Mouse (Mus musculus) embryonic facial prominence, embryonic 15.5 days (tissue): Measurements from ENCODE around the gene Myo1d. TPM values are rescaled to one million over a fixed set of nuclear protein-coding genes. Genes with fewer than 3 reads are reported as not detected.
A peak's percentile ranks its signal among the peaks of the same experiment; 100 is the strongest.

Source experiments
- ATAC-seq: fragments of 200-750 bp; cut with Nextera tagmentation; 2 replicates; pipeline ENCODE4 v1.8.0; 2017; ENCODE audit warnings: low read depth, moderate TSS enrichment; ENCODE audit not compliant: insufficient number of reproducible peaks, low FRiP score, low TSS enrichment
- H3K27ac ChIP-seq: fragments of 300-500 bp; sonication (generic); replicated peaks from 2 replicates; pipeline ENCODE4 v1.5.1; 2015; ENCODE audit warnings: mild to moderate bottlenecking, inconsistent platforms
- H3K27me3 ChIP-seq: fragments of 300-500 bp; sonication (generic); 2 replicates; pipeline ENCODE4 v1.6.1; 2015; ENCODE audit warnings: inconsistent platforms
- H3K36me3 ChIP-seq: fragments of 300-500 bp; sonication (generic); 2 replicates; pipeline ENCODE4 v1.6.1; 2015; ENCODE audit warnings: mild to moderate bottlenecking, inconsistent platforms
- H3K4me1 ChIP-seq: fragments of 300-500 bp; sonication (generic); 2 replicates; pipeline ENCODE4 v1.6.1; 2015; ENCODE audit warnings: inconsistent platforms
- H3K4me2 ChIP-seq: fragments of 300-500 bp; sonication (generic); replicated peaks from 2 replicates; pipeline ENCODE4 v1.6.1; 2015; ENCODE audit warnings: mild to moderate bottlenecking, inconsistent platforms
- H3K4me3 ChIP-seq: fragments of 300-500 bp; sonication (generic); replicated peaks from 2 replicates; pipeline ENCODE4 v1.5.1; 2015; ENCODE audit warnings: mild to moderate bottlenecking, inconsistent platforms
- H3K9ac ChIP-seq: fragments of 300-500 bp; sonication (generic); 2 replicates; pipeline ENCODE4 v1.6.1; 2015; ENCODE audit warnings: inconsistent platforms
- H3K9me3 ChIP-seq: fragments of 300-500 bp; sonication (generic); replicated peaks from 2 replicates; pipeline ENCODE4 v1.6.1; 2016; ENCODE audit warnings: inconsistent platforms
- WGBS: fragments of 180-500 bp; shearing (Covaris S2); methylation state at CpG from one replicate; pipeline ENCODE4 v1.1.7; 2015; 5-methylcytosine and 5-hydroxymethylcytosine counted together
- polyA plus RNA-seq: library from polyadenylated mRNA; unstranded; fragments of >200 nt; fragmentation: Nextera tagmentation; extraction: Ambion mirVana; gene quantifications from 2 replicates; pipeline ENCODE4 v1.2.1, GENCODE M21; 2015

Myo1d gene
- polyA plus RNA-seq, 1 experiment from 2014 or later: 12.0 TPM

- no peak for ATAC-seq
- Histone ChIP-seq H3K9me3 (no peaks in the 10 kb centered on the region), H3K4me1 (no peaks in the 10 kb centered on the region), H3K9ac (no peak overlapping the region), H3K4me3 (no peak overlapping the region), H3K27ac (no peak overlapping the region), H3K4me2 (no peak overlapping the region), H3K36me3 (no peaks in the 10 kb centered on the region), H3K27me3 (no peaks in the 10 kb centered on the region)
- 11% methylated on average over 6 of the region's 6 CpGs for WGBS
Measured at GRCm38 (mm10) chr11:80613534-80613933, 166.3 kb downstream of the Myo1d start.

DNA sequence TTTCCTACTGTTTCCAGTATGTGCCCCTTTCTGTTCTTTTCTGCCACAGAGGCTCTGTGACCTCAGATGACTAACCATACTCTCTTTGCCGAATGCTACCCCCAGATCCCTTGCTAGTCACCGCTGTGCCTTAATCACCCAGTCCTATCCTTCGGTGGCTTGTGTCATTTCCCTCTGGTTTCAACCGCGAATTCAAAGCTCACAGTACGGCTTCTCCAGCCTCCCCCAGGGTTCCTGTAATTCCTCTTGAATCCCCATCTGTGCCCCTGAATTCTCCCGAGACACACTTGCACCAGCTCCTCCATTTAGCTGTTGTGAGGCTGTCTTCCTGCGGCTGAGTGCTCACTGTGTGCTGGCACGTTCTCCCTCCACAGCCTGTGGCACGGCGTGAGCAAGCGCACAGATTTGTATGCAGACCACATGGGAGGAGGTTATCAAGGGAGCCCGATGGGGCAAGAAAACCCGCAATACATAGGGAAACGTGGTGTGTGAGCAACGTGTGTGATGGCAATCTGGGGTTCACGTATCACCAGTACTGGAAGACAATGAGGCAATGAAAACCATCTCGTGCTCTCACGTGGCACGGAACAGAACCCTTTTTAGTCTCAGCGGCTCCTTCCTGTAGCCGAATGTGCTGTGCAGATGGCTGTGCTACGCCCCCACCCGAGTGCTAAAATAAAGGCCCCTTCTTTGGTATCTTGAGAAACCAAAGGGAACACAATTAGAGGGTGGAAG lies 177.0 kb downstream of the Myo1d start:
- H3K9ac ChIP-seq: no peak overlapping the region
- H3K27me3 ChIP-seq: no peaks in the 10 kb centered on the region
- peaks cover 10% of the 10 kb centered on the region for H3K4me1 ChIP-seq
- 0 out of 2 replicates have a peak, but pooled peaks have one; percentile 57 for ATAC-seq
- H3K4me3 ChIP-seq: peak overlapping the region; percentile 24
- no peaks in the 10 kb centered on the region for H3K9me3 ChIP-seq
- no peaks in the 10 kb centered on the region for H3K36me3 ChIP-seq
- no peak overlapping the region for H3K27ac ChIP-seq
- 4% methylated on average over 24 of the region's 24 CpGs for WGBS
- peak overlapping the region; percentile 53 for H3K4me2 ChIP-seq

DNA sequence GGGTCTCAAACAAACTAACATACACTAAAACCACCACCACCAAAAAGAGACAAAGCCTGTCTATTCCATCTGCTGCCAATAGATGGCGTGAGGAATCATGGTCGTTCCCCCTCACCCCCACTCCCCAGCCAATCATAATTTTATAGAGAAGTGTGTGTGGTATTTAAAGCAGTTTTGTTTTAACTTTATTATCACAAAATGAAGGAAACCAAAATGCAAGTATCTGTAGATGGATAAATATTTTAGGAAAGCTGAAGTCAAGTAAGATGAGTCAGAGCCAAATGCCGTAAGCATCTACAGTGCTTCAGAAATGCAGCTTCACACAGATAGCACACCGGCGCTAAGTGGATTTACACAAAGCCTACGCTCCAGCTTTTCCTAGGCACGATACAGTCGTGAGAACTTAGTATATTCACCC lies 177.8 kb downstream of the Myo1d start:
- H3K4me1 ChIP-seq: peaks cover 10% of the 10 kb centered on the region
- no peaks in the 10 kb centered on the region for H3K36me3 ChIP-seq
- H3K4me3 ChIP-seq: no peak overlapping the region
- H3K27ac ChIP-seq: no peak overlapping the region
- WGBS: 23% methylated on average over 8 of the region's 8 CpGs
- ATAC-seq: no peak
- no peaks in the 10 kb centered on the region for H3K9me3 ChIP-seq
- no peak overlapping the region for H3K4me2 ChIP-seq
- no peak overlapping the region for H3K9ac ChIP-seq
- H3K27me3 ChIP-seq: no peaks in the 10 kb centered on the region

- Histone ChIP-seq H3K27me3 (no peaks in the 10 kb centered on the region), H3K27ac (no peak overlapping the region), H3K4me2 (no peak overlapping the region), H3K4me3 (no peak overlapping the region), H3K4me1 (peaks cover 10% of the 10 kb centered on the region), H3K9ac (no peak overlapping the region), H3K36me3 (no peaks in the 10 kb centered on the region), H3K9me3 (no peaks in the 10 kb centered on the region)
- WGBS: 77% methylated on average over 20 of the region's 20 CpGs
- ATAC-seq: no peak
Measured at GRCm38 (mm10) chr11:80601040-80601864, 178.6 kb downstream of the Myo1d start.

DNA sequence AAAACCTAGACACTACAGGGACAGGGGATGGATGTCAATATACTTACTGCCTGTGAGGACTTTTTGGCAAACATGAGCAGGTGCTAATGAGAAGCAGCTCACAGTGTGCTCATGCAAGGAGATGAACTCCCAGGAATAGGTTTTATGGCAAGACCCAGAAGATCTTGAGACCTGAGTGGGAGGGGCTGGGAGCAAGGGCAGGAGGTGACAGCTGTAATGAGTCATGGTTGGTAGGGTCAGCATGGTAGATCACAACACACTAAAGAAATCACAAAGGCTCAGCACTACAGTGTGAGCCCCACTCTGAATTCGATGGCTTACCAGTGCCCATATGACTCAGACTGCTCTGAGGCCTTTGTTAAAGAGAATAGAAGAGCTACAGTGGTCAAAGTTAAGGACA lies 184.3 kb downstream of the Myo1d start:
- 91% methylated on average over 1 of the region's 1 CpGs for WGBS
- Histone ChIP-seq H3K4me3 (no peak overlapping the region), H3K36me3 (peaks cover 8% of the 10 kb centered on the region; the same call in 1 of the 2 replicates), H3K4me2 (no peak overlapping the region), H3K4me1 (no peaks in the 10 kb centered on the region; the same call in 1 of the 2 replicates), H3K27ac (no peak overlapping the region), H3K27me3 (no peaks in the 10 kb centered on the region), H3K9me3 (no peaks in the 10 kb centered on the region), H3K9ac (no peak overlapping the region)
- no peak for ATAC-seq

- Histone ChIP-seq H3K27me3 (no peaks in the 10 kb centered on the region), H3K36me3 (peaks cover 8% of the 10 kb centered on the region; the same call in 1 of the 2 replicates), H3K4me1 (no peaks in the 10 kb centered on the region), H3K9me3 (no peaks in the 10 kb centered on the region), H3K4me2 (no peak overlapping the region), H3K9ac (no peak overlapping the region), H3K4me3 (no peak overlapping the region), H3K27ac (no peak overlapping the region)
- ATAC-seq: no peak
- WGBS: 35% methylated on average over 5 of the region's 5 CpGs
Measured at GRCm38 (mm10) chr11:80589387-80589786, 190.4 kb downstream of the Myo1d start.

GRCm38 (mm10) chr11:80585761-80586160 lies 194.1 kb downstream of the Myo1d start:
- H3K27me3 ChIP-seq: no peaks in the 10 kb centered on the region
- H3K4me3 ChIP-seq: no peak overlapping the region
- no peak overlapping the region for H3K9ac ChIP-seq
- no peak overlapping the region for H3K4me2 ChIP-seq
- H3K4me1 ChIP-seq: no peaks in the 10 kb centered on the region
- no peaks in the 10 kb centered on the region for H3K9me3 ChIP-seq
- no peaks in the 10 kb centered on the region for H3K36me3 ChIP-seq
- H3K27ac ChIP-seq: no peak overlapping the region
- ATAC-seq: no peak

DNA sequence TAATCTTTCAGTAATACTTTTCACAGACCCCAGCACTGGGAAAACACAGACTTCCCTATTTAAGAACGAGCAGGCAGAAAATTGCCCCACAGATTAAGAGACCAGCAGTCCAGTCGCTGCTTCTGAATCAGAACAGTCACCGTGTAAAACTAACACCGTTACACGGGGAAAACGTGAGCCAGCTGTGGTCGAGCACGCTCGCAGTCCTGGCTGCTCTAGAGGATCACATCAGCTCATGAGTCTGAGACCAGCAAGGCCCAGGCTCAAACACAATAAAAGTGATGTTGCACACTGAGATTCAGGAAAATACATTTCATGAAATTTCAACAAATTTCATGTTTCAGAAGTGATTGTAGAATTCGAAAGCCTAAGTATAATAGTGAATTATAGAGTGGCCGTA lies 194.6 kb downstream of the Myo1d start:
- no peaks in the 10 kb centered on the region for H3K36me3 ChIP-seq
- H3K4me3 ChIP-seq: no peak overlapping the region
- no peak for ATAC-seq
- H3K4me2 ChIP-seq: no peak overlapping the region
- no peaks in the 10 kb centered on the region for H3K4me1 ChIP-seq
- H3K27me3 ChIP-seq: no peaks in the 10 kb centered on the region
- H3K9me3 ChIP-seq: no peaks in the 10 kb centered on the region
- 28% methylated on average over 11 of the region's 11 CpGs for WGBS
- H3K27ac ChIP-seq: no peak overlapping the region
- no peak overlapping the region for H3K9ac ChIP-seq

- H3K27ac ChIP-seq: no peak overlapping the region
- H3K4me3 ChIP-seq: no peak overlapping the region
- H3K27me3 ChIP-seq: no peaks in the 10 kb centered on the region
- H3K9me3 ChIP-seq: no peaks in the 10 kb centered on the region
- no peaks in the 10 kb centered on the region for H3K36me3 ChIP-seq
- H3K4me1 ChIP-seq: 0 out of 2 replicates have a peak, but pooled peaks cover 3% of the 10 kb centered on the region
- no peak overlapping the region for H3K4me2 ChIP-seq
- no peak for ATAC-seq
- no peak overlapping the region for H3K9ac ChIP-seq
- 77% methylated on average over 3 of the region's 3 CpGs for WGBS
Measured at GRCm38 (mm10) chr11:80580494-80580893, 199.3 kb downstream of the Myo1d start.

GRCm38 (mm10) chr11:80577747-80578640 lies 201.8 kb downstream of the Myo1d start:
- Histone ChIP-seq H3K27ac (no peak overlapping the region), H3K4me2 (peak overlapping the region; percentile 19; the same call in 1 of the 2 replicates), H3K9ac (no peak overlapping the region), H3K27me3 (no peaks in the 10 kb centered on the region), H3K4me1 (0 out of 2 replicates have a peak, but pooled peaks cover 3% of the 10 kb centered on the region), H3K9me3 (no peaks in the 10 kb centered on the region), H3K36me3 (no peaks in the 10 kb centered on the region), H3K4me3 (no peak overlapping the region)
- WGBS: 29% methylated on average over 14 of the region's 14 CpGs
- peak; percentile 80 for ATAC-seq

- H3K4me2 ChIP-seq: no peak overlapping the region
- WGBS: 68% methylated on average over 3 of the region's 3 CpGs
- no peak overlapping the region for H3K9ac ChIP-seq
- H3K4me3 ChIP-seq: no peak overlapping the region
- H3K36me3 ChIP-seq: no peaks in the 10 kb centered on the region
- no peak for ATAC-seq
- no peaks in the 10 kb centered on the region for H3K9me3 ChIP-seq
- no peak overlapping the region for H3K27ac ChIP-seq
- no peaks in the 10 kb centered on the region for H3K27me3 ChIP-seq
- H3K4me1 ChIP-seq: 0 out of 2 replicates have a peak, but pooled peaks cover 3% of the 10 kb centered on the region
Measured at GRCm38 (mm10) chr11:80575794-80576193, 204.0 kb downstream of the Myo1d start.
